Mouse (Mus musculus) midbrain, embryonic 13.5 days (tissue): ENCODE data around the gene Pm20d1. TPM values are rescaled to one million over a fixed set of nuclear protein-coding genes. Genes with fewer than 3 reads are reported as not detected.

ENCODE experiments used
- ATAC-seq: fragments of 200-750 bp; cut with Nextera tagmentation; 2 replicates; pipeline ENCODE4 v1.8.0; 2017; ENCODE audit warnings: mild to moderate bottlenecking, moderate TSS enrichment, moderate library complexity
- H3K27ac ChIP-seq: fragments of 300-500 bp; sonication (generic); 2 replicates; pipeline ENCODE4 v1.5.1; 2015; ENCODE audit warnings: inconsistent platforms, mild to moderate bottlenecking, moderate library complexity
- H3K27me3 ChIP-seq: fragments of 300-500 bp; sonication (generic); 2 replicates; pipeline ENCODE4 v1.6.1; 2015; ENCODE audit warnings: mild to moderate bottlenecking, inconsistent platforms
- H3K36me3 ChIP-seq: fragments of 300-500 bp; sonication (generic); 2 replicates; pipeline ENCODE4 v1.6.1; 2015; ENCODE audit warnings: mild to moderate bottlenecking, inconsistent platforms
- H3K4me1 ChIP-seq: fragments of 300-500 bp; sonication (generic); replicated peaks from 2 replicates; pipeline ENCODE4 v1.6.1; 2015; ENCODE audit warnings: inconsistent platforms
- H3K4me2 ChIP-seq: fragments of 300-500 bp; sonication (generic); replicated peaks from 2 replicates; pipeline ENCODE4 v1.6.1; 2015; ENCODE audit warnings: moderate library complexity, mild to moderate bottlenecking, inconsistent platforms
- H3K4me3 ChIP-seq: fragments of 300-500 bp; sonication (generic); replicated peaks from 2 replicates; pipeline ENCODE4 v1.5.1; 2015; ENCODE audit warnings: mild to moderate bottlenecking, inconsistent platforms
- H3K9ac ChIP-seq: fragments of 300-500 bp; sonication (generic); replicated peaks from 2 replicates; pipeline ENCODE4 v1.6.1; 2015; ENCODE audit warnings: mild to moderate bottlenecking, inconsistent platforms
- H3K9me3 ChIP-seq: fragments of 300-500 bp; sonication (generic); 2 replicates; pipeline ENCODE4 v1.6.1; 2016; ENCODE audit warnings: mild to moderate bottlenecking, inconsistent platforms
- WGBS: fragments of 180-500 bp; shearing (Covaris S2); methylation state at CpG from one replicate; pipeline ENCODE4 v1.1.7; 2015; 5-methylcytosine and 5-hydroxymethylcytosine counted together
- polyA plus RNA-seq: library from polyadenylated mRNA; unstranded; fragments of >200 nt; fragmentation: Nextera tagmentation; extraction: Ambion mirVana; gene quantifications from 2 replicates; pipeline ENCODE4 v1.2.1, GENCODE M21; 2015

Pm20d1 gene
- polyA plus RNA-seq, 1 experiment from 2014 or later = 0.74 TPM

- Histone ChIP-seq H3K4me1 (peaks cover 6% of the 10 kb centered on the region), H3K9me3 (no peaks in the 10 kb centered on the region), H3K4me3 (no peak overlapping the region), H3K4me2 (no peak overlapping the region), H3K36me3 (no peaks in the 10 kb centered on the region), H3K27me3 (no peaks in the 10 kb centered on the region), H3K27ac (no peak overlapping the region), H3K9ac (no peak overlapping the region)
- WGBS = 94% methylated on average over 1 of the region's 1 CpGs
- no peak for ATAC-seq
Observed at GRCm38 (mm10) chr1:131822856-131823492, 25.8 kb downstream of the Pm20d1 start.

GRCm38 (mm10) chr1:131823563-131823962 lies 26.4 kb downstream of the Pm20d1 start:
- WGBS = 71% methylated on average over 5 of the region's 5 CpGs

GRCm38 (mm10) chr1:131824528-131825181 lies 27.5 kb downstream of the Pm20d1 start:
- H3K27ac ChIP-seq = no peak overlapping the region
- WGBS = 91% methylated on average over 11 of the region's 11 CpGs
- no peak overlapping the region for H3K9ac ChIP-seq
- H3K4me3 ChIP-seq = no peak overlapping the region
- no peaks in the 10 kb centered on the region for H3K9me3 ChIP-seq
- H3K4me2 ChIP-seq = no peak overlapping the region
- no peaks in the 10 kb centered on the region for H3K27me3 ChIP-seq
- no peaks in the 10 kb centered on the region for H3K36me3 ChIP-seq
- ATAC-seq = no peak
- H3K4me1 ChIP-seq = peaks cover 20% of the 10 kb centered on the region

More at GRCm38 (mm10) chr1:131823563-131823962, 26.4 kb downstream of the Pm20d1 start:
- H3K36me3 ChIP-seq = no peaks in the 10 kb centered on the region
- H3K4me2 ChIP-seq = no peak overlapping the region
- H3K27ac ChIP-seq = no peak overlapping the region
- H3K4me3 ChIP-seq = no peak overlapping the region
- peaks cover 9% of the 10 kb centered on the region for H3K4me1 ChIP-seq
- no peak for ATAC-seq
- no peak overlapping the region for H3K9ac ChIP-seq
- H3K27me3 ChIP-seq = no peaks in the 10 kb centered on the region
- no peaks in the 10 kb centered on the region for H3K9me3 ChIP-seq

- Histone ChIP-seq H3K27me3 (no peaks in the 10 kb centered on the region), H3K36me3 (peaks cover 10% of the 10 kb centered on the region), H3K4me3 (peak within 1 kb of the TSS; percentile 61), H3K4me1 (peaks cover 42% of the 10 kb centered on the region), H3K9ac (peak within 1 kb of the TSS; percentile 76), H3K27ac (peak within 1 kb of the TSS; percentile 80), H3K4me2 (peak within 1 kb of the TSS; percentile 86), H3K9me3 (no peaks in the 10 kb centered on the region)
- 2% methylated on average over 25 of the region's 25 CpGs for WGBS
- no peak for ATAC-seq
Observed at GRCm38 (mm10) chr1:131827207-131827786, 30.1 kb downstream of the Pm20d1 start, which contains the start of gene Slc41a1. TSS of gene Slc41a1 (plus strand) at chr1:131827493.

GRCm38 (mm10) chr1:131827787-131828258 lies 30.6 kb downstream of the Pm20d1 start:
- ATAC-seq = peak; percentile 95
- under 1% methylated on average over 36 of the region's 36 CpGs for WGBS

GRCm38 (mm10) chr1:131828297-131829126 lies 31.3 kb downstream of the Pm20d1 start:
- peaks cover 50% of the 10 kb centered on the region for H3K4me1 ChIP-seq
- H3K9me3 ChIP-seq = no peaks in the 10 kb centered on the region
- peak overlapping the region; percentile 76 for H3K9ac ChIP-seq
- peak overlapping the region; percentile 86 for H3K4me2 ChIP-seq
- H3K27ac ChIP-seq = peak overlapping the region; percentile 54
- ATAC-seq = peak; percentile 79
- peak overlapping the region; percentile 61 for H3K4me3 ChIP-seq
- WGBS = 1% methylated on average over 21 of the region's 22 CpGs
- H3K36me3 ChIP-seq = peaks cover 10% of the 10 kb centered on the region
- no peaks in the 10 kb centered on the region for H3K27me3 ChIP-seq

More at GRCm38 (mm10) chr1:131827787-131828258, 30.6 kb downstream of the Pm20d1 start:
- peak overlapping the region; percentile 86 for H3K4me2 ChIP-seq
- H3K9ac ChIP-seq = peak overlapping the region; percentile 76
- no peaks in the 10 kb centered on the region for H3K9me3 ChIP-seq
- H3K4me3 ChIP-seq = peak overlapping the region; percentile 61
- H3K36me3 ChIP-seq = peaks cover 10% of the 10 kb centered on the region
- no peaks in the 10 kb centered on the region for H3K27me3 ChIP-seq
- H3K4me1 ChIP-seq = peaks cover 47% of the 10 kb centered on the region
- peak overlapping the region; percentile 80 for H3K27ac ChIP-seq

- peak overlapping the region; percentile 86 for H3K4me2 ChIP-seq
- peak overlapping the region; percentile 61 for H3K4me3 ChIP-seq
- no peak overlapping the region for H3K27ac ChIP-seq
- 0 out of 2 replicates have a peak overlapping the region, but pooled peaks have one; percentile 10 for H3K9ac ChIP-seq
- H3K36me3 ChIP-seq = peaks cover 16% of the 10 kb centered on the region
- H3K4me1 ChIP-seq = peaks cover 50% of the 10 kb centered on the region
- H3K27me3 ChIP-seq = no peaks in the 10 kb centered on the region
- 44% methylated on average over 5 of the region's 5 CpGs for WGBS
- no peak for ATAC-seq
- H3K9me3 ChIP-seq = no peaks in the 10 kb centered on the region
Observed at GRCm38 (mm10) chr1:131829279-131829678, 32.1 kb downstream of the Pm20d1 start.

GRCm38 (mm10) chr1:131830561-131830960 lies 33.4 kb downstream of the Pm20d1 start:
- Histone ChIP-seq H3K4me1 (peaks cover 50% of the 10 kb centered on the region), H3K36me3 (peaks cover 16% of the 10 kb centered on the region), H3K27me3 (no peaks in the 10 kb centered on the region), H3K9me3 (no peaks in the 10 kb centered on the region), H3K4me2 (no peak overlapping the region), H3K27ac (no peak overlapping the region), H3K9ac (no peak overlapping the region), H3K4me3 (no peak overlapping the region)
- 94% methylated on average over 15 of the region's 15 CpGs for WGBS
- ATAC-seq = no peak

GRCm38 (mm10) chr1:131830971-131831641 lies 33.9 kb downstream of the Pm20d1 start:
- WGBS = 85% methylated on average over 8 of the region's 8 CpGs
- H3K4me3 ChIP-seq = no peak overlapping the region
- H3K9me3 ChIP-seq = no peaks in the 10 kb centered on the region
- peaks cover 16% of the 10 kb centered on the region for H3K36me3 ChIP-seq
- H3K9ac ChIP-seq = no peak overlapping the region
- no peak overlapping the region for H3K27ac ChIP-seq
- no peaks in the 10 kb centered on the region for H3K27me3 ChIP-seq
- peaks cover 50% of the 10 kb centered on the region for H3K4me1 ChIP-seq
- no peak overlapping the region for H3K4me2 ChIP-seq
- ATAC-seq = no peak

- WGBS = 89% methylated on average over 3 of the region's 3 CpGs
- H3K36me3 ChIP-seq = peaks cover 31% of the 10 kb centered on the region
Observed at GRCm38 (mm10) chr1:131837035-131837434, 39.9 kb downstream of the Pm20d1 start.

GRCm38 (mm10) chr1:131838542-131838941 lies 41.4 kb downstream of the Pm20d1 start:
- no peak overlapping the region for H3K9ac ChIP-seq
- 87% methylated on average over 5 of the region's 5 CpGs for WGBS
- H3K27me3 ChIP-seq = no peaks in the 10 kb centered on the region
- H3K27ac ChIP-seq = no peak overlapping the region
- H3K4me3 ChIP-seq = no peak overlapping the region
- ATAC-seq = no peak
- H3K4me1 ChIP-seq = no peaks in the 10 kb centered on the region; the same call in 1 of the 2 replicates
- H3K36me3 ChIP-seq = peaks cover 47% of the 10 kb centered on the region
- H3K4me2 ChIP-seq = no peak overlapping the region
- no peaks in the 10 kb centered on the region for H3K9me3 ChIP-seq

More at GRCm38 (mm10) chr1:131837035-131837434, 39.9 kb downstream of the Pm20d1 start:
- Histone ChIP-seq H3K4me1 (peaks cover 10% of the 10 kb centered on the region), H3K4me2 (no peak overlapping the region), H3K4me3 (no peak overlapping the region), H3K9me3 (no peaks in the 10 kb centered on the region), H3K27ac (no peak overlapping the region), H3K27me3 (no peaks in the 10 kb centered on the region), H3K9ac (no peak overlapping the region)
- no peak for ATAC-seq
